Mouse (Mus musculus) liver (tissue): ENCODE measurements around the gene Mfap2.

ENCODE experiments used
- DNase-seq: peaks from one replicate; pipeline ENCODE4 v3.0.0-alpha.2; 2020; ENCODE audit warnings: mixed read lengths

Gene Mfap2

DNA sequence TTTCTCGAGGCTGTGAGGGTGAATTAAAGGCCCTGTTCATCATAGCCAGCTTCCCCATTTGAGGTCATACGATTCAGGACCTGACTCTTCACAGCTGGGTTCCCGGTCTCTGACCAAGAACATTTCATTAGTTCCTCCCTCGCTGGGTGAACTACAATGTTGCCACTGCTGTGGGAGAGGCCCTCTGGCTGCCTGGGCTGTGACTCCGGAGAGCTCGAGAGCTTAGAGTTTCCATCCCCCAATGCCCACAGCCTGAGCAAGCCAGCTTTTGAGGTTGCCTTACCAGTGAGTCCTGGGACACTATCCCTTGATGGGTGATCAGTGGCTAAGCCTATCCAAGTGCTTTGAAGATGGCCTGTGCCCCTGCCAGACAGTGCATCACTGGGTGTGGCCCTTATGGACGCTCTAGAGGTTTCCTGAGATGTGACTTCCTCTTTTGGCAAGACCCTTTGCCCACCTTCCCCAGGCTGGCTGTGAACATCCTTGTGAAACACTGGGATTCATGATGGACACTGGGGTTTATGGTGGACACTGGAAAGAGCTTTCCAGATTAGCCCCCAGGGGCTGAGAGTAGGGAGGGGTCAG is 21.4 kb upstream of the Mfap2 start:
- no peak for DNase-seq

DNA sequence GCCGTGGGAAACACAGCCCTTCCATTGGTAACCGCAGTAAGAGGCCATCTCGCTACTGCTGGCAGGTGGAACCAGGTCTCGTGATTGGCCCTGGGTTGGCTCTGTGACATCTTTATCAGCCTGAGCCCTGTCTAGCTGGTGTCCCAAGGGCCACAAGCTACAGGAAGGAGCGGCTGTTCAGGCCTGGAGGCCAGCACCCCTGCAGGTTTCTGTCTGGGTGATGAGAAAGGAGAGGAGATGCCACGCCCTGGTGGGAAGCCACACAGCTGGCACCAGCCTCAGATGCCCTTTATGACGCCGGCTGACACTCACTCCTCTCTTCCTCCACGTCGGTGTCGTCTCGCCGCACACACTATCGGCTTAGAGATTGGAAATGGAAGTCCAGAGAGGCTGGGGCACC is 20.8 kb upstream of the Mfap2 start:
- no peak for DNase-seq

DNA sequence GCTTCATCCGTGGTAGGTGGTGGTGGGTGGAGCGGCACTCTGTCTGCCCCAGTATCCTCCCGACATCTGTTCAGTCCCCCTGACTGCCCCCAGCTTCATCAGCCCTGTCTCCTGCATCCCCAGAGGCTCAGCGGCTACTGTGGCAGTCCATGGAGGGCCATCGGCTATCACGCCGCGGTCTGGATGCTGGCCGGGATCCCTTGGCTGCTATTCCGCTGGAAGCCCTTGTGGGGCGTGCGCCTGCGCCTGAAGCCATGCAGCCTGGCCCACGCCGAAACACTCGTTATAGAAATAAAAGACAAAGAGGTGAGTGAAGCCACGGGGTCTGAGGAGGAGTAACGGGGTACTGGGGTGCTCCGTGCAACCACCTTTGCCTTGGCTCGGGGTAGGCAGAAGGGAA is 18.0 kb upstream of the Mfap2 start:
- no peak for DNase-seq

DNA sequence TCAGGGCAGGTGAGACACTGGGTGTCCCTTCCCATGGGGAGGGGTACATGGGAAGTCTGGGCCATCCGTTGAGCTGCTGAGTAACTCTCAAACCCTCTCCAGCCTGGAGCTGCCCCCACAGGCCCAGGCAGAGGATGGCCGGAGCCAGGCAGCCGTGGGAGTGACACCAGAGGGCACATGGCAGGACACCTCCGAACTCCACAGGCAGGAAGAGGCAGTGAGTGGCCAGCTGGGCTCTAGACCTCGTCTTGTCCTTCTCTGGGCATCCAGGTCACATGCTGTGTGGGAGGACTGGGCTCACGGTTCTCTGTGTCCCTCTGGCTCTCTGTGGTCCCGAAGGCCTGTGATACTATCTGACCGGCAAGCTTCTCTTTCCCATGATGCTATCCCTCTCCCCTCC is 16.4 kb upstream of the Mfap2 start:
- no peak for DNase-seq

DNA sequence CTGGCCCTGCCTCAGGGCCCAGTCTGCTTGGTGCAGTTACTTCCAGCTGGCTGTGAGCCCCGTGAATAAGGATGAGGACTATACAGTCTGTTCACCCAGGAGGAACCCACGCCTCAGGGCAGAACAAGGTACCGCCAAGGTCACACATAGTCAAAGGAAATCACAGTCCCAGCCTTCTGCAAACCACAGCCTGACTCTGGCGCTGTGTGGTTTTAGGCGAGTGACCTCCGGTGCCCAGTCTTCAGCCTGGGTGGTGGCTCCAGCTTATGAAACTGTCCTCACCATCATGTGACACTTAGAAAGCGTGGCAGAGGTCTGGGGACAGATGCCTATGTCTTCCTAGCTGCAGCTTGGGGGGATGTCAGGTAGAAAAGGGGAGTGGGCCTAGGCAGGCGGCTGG is 14.4 kb upstream of the Mfap2 start:
- no peak for DNase-seq

DNA sequence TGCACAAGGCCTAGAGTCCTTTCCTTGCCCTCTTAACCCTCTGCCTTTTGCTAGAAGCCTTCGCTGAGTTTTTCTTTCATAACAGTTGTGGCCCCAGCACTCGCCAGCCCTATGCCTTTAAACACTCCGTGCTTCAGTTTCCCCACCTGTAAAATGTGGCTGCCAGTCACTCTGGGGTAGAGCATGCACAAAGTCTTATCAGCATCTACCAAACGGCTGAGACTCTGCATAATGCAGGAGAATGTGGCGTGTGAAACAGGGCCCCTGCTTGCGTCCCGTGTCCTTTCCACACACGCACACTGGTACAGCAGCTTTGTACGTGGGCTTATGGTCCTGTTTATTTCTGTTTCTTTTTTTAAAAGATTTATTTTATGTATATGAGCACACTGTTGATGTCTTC is 13.4 kb upstream of the Mfap2 start:
- DNase-seq = no peak

DNA sequence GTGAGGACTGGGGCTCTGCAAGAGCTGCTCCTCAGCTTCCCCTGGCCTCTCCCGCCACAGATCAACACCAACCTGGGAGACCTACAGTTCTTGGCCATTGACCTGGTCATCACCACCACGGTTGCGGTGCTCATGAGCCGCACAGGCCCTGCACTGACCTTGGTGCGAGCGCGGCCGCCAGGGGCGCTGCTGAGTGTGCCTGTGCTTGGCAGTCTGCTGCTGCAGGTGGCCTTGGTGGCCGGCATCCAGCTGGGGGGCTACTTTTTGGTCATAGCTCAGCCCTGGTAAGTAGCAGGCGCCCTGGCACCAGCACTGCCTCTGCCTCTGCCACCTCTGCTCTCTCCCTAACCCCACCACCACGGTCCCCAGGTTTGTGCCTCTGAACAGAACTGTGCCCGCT is 4.2 kb upstream of the Mfap2 start:
- no peak for DNase-seq

DNA sequence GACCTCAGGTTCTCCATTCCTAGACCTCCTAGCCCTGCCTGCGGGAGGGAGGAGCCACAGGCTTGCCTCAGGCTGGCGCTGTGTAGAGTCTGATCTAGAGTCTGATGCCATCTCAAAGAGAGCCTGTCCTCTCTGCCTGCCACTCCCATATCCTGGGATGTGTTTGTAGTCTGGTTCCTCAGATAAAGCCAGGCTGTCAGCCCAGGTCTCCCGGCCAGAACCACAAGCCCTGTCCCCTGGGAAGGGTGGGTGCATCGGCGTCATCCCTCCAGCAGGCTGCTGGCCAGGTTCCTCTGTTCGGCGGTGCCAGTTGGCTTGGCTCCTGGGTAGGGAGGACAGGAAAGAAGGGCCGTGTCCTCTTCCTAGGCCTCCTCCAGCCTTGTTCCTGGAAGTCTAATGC is 2.2 kb upstream of the Mfap2 start:
- peak; percentile 56 for DNase-seq

DNA sequence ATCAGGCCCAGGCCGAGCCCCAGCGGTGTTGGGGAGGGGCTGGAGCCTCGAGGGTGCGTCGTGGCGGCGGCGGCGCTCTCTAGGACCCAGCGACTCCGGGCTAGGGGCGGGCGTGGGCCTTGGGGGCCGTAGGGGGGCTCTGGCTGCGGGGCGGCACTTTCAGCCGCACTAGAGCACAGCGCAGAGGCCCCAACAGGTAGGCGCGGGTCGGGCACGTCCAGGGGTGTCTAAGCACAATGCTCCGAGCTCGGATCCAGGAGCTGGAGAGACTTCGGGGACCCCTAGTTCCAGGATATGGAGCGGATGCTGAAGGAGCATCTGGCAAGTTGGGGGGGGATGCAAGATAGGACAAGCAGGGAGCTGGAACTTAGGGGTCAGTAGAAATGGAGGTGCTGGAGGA is 308 bp downstream of the Mfap2 start:
- peak; percentile 50 for DNase-seq

DNA sequence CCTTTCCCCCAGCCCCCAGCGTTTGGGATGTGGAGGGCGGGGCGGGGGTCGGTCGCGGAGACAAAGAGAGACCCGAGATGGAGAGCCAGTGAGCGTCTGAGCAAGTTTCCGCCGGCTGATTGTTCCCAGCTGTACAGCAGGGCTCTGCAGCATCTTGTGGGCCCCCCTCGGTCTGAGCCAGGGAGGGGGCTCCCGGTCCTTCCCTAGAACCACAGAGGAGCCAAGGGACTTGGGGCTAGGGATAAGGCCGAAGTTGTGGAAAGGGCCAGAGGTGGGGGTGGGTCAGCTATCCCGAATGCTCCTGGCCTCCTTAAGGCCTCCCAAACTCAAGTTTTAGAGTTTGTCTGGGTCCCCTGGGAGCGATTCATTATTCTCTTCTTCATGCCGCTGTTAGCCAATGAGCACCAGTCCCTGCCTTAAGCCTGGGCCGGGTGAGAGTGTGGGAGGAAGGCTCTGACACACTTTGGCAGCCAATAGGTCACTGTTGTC is 767 bp downstream of the Mfap2 start:
- DNase-seq = no peak

DNA sequence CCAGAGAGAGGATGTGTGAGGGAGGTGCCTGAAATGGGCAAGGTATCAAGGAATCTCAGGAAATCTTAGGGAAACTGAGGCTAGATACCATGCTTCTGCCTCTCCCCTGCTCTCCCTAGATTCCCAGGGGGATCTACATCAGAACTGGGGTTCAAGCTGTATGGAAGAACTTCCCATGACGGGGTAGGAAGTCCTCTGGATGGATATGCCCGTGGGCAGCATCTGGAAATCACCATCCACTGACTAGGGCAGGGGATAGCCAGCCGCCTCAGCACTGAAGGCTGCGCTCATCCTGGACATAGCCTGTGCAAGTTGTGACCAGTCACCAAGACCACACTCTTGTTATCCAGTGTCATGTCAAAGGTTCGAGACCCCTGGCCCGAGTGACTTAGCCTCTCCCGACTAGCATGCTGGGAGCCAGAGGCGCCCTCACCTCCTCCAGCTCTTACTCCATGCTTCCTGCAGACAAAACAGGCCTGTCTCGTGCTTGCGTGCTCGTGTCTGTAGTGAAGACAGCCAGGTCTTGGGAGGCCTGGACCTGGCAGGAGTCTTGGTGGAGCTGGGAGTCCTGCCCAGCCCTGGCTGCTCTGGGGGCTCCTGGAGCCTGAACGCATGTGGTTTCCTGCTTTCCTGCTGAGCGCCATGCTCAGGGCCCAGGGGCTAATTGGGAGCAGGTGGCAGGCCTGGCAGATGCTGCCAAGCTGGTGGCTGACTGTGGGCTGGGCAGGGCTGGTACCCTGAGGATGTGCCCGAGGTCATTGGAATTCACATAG is 1.5 kb downstream of the Mfap2 start:
- no peak for DNase-seq

DNA sequence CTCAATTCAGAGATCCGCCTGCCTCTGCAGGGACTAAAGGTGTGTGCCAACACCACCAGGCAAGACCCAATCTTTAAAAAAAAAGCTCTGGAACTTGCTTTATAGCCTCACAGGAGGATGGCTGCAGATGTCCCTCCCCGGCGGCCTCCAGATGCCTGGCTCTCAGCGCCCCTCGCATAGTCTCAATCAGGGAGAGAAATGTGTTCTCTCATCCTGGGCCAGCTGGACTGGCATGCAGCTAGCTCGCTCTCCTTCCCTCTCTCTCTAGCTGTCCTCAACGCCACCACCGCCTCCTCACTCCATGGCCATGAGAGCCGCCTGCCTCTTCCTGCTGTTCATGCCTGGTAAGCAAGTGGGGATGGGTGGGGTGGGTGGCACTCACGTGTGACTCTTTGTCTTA is 2.3 kb downstream of the Mfap2 start:
- DNase-seq = no peak

DNA sequence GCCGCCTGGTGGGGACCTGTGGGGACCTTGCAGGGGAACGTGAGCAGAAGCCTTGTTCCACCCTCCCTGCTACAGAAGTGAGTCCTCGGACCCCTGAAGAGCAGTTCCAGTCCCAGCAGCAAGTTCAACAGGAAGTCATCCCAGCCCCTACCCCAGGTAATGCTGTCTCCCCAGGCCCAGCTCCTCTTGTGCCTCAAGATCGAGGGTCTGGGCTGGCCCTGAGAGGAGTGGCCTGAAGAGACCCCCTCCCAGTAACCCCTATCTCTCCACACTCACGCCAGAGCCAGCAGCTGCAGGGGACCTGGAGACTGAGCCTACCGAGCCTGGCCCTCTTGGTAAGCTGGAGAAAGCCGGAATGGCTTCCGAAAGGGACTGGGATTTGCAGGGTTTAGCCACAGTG is 3.9 kb downstream of the Mfap2 start:
- DNase-seq = no peak

DNA sequence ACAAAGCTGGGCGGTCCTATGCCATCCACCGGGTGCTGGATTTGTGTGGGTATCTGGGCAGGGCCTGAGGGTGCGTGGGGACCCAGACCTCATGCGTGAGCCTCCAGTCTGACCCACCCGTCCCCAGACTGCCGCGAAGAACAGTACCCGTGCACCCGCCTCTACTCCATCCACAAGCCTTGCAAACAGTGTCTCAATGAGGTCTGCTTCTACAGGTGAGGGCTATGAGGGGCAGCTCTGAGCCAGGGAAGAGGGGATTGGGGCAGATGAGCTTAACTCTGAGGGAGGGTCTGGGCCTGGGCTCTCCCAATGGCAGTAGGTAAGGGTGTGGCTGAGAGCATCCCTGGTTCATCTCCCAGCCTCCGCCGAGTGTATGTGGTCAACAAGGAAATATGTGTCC is 4.6 kb downstream of the Mfap2 start:
- DNase-seq = no peak

DNA sequence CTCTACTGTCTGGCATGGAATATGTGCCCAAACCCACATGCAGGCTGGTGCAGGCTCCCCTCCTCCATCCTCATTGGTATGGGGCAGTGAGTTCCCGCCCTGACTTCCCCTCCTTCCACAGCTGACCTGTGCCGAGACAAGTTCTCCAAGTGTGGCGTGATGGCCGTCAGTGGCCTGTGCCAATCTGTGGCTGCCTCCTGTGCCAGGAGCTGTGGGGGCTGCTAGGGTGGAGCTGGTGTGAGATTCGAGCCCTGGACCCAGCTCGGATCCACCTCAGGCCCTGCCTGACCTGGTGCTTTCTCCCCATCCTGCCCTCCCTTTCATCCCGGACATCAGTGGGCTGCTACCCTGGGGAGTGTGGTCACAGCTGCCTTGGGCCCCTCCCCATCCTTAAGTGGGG is 5.1 kb downstream of the Mfap2 start:
- no peak for DNase-seq

DNA sequence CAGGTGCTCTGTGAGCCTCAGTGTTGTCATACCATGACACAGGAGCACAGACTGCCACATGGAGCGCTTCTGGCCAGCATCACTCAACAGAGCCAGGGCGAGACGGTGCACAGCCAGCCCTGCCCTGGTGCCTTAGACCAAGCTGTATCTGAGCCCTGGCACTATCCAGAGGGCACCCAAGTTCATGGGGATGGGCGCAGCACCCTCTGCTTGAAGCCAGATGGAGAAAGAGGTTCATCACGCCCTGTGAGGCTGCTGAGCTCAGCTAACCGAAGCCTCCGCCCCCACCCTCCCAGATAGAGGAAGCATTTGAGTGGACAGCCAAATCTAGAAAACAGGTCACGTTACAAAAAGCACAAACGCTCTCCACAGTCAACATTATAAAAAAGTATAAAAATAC is 6.1 kb downstream of the Mfap2 start:
- DNase-seq = no peak

DNA sequence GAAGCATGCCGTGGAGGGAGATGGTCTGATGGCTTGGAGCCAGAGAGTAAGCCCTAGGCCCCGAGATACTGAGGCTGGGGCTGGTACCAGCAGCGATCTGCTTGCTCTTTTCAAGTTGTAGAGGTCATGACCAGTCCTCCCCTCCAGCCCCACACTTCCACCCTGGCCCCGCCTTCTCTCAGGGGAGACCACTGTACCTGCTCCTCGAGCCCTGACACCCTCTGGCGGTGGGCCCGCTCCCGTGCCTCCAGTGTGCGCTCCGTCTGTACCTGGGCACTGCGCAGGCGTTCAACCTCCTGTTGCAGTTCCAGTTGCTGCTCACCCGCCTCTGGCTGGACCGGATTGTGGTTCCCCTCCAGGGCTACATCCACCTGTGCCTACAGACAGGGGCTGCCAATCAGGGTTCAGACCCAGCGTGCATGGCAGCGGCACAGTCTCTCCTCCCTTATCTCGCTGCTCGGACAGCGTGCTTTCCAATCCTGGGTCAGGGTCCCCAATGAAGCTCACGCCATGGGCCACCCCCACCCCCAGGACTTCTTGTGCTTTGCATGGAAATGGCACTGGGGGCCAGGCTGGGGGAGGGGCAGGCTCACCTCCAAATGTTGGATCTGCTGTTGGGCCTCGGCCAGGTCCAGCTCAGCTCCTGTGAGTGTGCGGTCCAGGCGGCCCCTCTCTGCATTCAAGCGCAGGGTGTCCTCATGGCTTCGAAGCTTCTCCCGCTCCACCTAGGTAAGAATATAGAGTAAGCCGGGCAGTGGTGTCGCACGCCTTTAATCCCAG is 7.6 kb downstream of the Mfap2 start:
- no peak for DNase-seq

DNA sequence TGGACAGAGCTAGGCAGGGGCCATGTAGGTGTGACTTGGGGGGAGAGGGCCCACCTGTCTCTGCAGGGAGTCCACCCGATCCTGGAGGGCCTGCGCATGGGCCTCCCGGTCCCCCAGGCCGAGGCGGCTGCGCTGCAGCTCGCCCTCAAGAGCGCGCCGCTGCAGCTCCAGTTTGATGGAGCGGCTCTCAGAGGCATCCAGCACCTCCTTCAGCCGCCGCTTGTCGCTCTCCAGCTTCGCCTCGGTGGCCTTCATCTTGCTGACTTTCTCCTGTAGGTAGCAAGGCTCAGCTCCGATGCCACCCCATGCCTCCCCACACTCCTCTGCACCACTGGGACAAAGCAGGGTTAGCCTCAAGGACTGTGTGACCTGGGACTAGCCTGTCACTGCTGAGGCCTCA is 10.0 kb downstream of the Mfap2 start:
- no peak for DNase-seq

DNA sequence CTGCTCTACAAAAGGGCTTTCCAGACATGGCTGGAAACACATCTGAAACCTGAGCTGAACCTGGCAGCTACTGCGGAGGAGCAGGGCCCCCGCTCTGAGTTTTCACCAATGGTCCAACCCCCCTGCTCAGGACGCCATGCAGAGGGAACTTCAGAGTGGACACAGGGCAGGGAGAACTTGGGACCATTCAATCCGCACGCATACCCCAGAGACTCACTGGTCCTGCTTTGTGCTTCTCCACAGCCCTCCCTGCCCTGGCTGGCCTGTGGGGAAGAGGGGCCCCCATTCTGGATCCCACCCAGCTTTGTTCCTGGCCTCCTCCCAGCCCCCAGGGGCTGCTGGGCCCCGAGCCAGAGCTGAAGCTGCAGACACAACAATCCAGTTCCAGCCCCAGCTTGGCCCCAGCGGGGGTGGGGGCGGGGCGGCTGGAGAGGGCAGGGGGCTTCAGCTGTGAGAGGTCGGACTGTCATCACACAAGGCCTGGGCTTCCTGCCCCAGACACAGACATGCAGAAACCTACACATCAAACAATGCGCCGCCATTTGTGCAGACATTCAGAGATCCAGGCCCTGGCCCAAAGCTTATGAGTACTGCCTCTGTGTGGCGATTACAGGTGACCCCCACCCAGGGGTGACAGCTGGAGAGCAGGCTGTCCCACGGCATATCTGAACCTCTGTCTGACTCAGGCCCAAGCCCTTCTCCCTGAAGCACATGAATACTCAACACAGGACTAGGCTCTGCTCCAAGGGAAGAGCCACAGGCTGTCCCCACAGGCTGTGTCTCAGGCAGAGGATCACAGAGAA is 10.8 kb downstream of the Mfap2 start:
- DNase-seq = peak; percentile 69

DNA sequence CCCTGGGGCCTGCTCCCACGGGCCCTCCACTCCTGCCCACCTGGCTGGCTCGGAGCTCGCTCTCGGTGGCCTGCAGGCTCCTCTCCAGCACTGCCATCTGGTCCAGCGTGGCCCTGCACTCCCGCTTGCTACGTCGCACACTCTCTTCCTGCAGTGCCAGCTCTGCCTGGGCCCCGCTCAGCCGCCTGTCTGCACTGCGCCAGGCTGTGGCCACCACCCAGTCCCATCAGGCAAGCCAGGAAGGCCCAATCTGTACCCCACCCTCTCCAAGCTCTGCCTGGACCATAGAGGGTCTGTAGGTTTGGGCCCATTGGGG is 11.4 kb downstream of the Mfap2 start:
- no peak for DNase-seq

DNA sequence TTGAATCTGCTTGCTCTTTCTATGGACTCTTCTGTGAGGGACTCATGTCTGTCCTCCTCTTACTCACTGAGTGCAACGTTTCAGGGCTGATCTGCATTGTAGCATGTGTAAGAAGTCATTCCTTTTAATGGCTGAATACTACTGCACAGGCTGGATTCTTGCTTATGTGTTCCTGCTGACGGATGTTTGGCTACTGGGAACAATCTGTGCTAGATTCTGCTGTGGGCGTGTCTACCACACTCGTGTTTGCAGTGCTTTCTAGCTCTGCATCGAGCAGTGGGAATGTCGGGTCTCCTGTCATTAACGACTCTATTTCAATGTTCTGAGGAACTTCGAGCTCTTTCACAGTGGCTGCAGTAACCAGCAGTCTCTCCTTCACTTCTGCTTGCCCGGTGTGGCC is 13.8 kb downstream of the Mfap2 start:
- DNase-seq = no peak

DNA sequence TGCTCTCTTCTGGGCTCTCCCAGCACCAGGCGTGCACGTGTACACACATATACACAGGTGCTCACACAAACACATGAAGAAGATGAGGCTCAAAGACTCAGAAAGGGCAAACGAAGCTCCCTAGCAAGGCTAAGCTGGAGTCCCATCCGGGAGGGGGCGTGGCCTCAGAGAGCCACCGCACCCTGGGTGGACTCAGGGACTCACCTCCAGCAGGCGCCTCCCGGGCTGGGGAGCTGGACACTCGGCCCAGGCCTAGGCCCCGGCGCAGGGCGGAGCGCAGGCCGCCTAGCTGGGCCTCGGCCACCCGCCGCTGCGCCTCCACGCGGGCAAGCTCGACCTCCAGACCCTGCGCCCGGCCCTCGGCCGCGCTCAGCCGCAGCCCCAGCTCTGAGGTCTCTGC is 14.8 kb downstream of the Mfap2 start:
- no peak for DNase-seq

DNA sequence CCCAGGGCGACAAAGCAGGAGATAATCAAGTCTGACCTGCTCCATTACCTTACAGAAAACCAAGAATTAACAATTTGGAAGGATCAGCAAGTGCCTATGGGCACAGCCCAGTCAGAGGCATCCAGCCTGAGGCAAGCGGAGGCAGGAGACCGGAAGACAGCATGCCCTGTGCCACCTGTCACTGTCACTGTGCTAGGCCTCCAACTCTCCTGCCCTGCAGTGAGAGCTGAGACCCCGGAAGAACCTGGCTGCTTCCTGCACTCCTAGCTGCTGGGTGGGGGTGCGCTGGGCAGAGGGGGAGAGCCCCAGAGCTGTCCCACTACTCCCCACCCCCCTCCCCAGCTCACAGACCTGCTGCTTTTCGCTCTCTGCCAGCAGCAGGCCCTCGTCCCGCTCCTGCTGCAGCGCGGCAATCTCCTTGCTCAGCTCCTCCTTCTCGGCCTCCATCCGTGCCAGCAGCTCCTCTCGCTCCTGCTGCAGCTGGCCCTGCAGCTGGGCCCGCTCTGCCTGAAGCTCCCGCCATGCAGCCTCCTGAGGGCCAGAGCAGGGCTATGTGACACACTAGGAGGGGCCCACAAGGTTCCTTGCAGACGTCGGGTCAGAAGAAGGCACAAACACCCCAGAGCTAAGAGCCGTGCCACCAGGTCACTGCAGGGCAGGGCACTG is 20.5 kb downstream of the Mfap2 start:
- DNase-seq = no peak
